Mouse (Mus musculus): Measurements from ENCODE around the gene Abhd16b. TPM values are rescaled to one million over a fixed set of nuclear protein-coding genes. Genes with fewer than 3 reads are reported as not detected.

Abhd16b gene
- not detected in 2 replicates for total RNA-seq (2014; rRNA removed)
- polyA plus RNA-seq (2015; fragmentation: Nextera tagmentation; extraction: Ambion mirVana), result not detected in 2 replicates

DNA sequence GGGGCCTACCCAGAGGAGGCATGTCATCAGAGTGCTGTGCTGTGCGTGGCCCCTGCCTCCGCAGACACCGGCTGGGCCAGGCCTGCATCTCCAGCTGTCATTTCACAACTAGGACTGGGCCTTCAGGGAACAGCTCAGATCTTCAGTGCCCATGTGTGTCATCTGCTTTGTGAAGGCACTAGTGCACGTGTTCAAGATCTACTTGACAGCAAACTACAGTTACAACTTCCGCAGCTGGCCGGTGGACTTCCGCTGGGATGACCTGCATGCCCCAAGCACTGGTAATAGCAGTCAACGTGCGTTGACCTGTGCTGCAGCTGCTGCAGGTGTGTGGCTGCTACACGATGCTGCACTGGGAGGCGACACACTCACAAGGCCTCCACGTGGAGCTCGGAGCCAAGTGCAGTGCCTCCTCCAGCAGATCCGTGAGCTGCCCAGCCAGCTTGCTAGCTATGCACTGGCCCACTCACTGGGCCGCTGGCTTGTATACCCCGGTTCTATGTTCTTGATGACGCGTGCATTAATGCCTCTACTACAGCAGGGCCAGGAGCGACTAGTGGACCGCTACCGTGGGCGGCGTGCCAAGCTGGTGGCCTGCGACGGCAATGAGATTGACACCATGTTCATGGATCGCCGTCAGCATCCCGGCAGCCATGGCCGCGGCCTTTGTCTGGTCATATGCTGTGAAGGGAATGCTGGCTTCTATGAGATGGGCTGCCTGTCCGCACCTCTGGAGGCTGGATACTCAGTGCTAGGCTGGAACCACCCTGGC is at the start of gene Abhd16b:
TSS of gene Abhd16b (plus strand) at position 51 of the 772 bp plus-strand sequence.
- no peak within 1 kb of the TSS for H3K4me3 ChIP-seq (ENCODE audit: low read depth, low read length)
- DNase-seq (ENCODE audit: low spot score) (no peak), ATAC-seq (ENCODE audit: low FRiP score) (no peak)
- no peaks in the 10 kb centered on the region for H3K4me1 ChIP-seq (ENCODE audit: insufficient read depth, low read length)
- H3K9me3 ChIP-seq (ENCODE audit: low read length), result no peaks in the 10 kb centered on the region
- TF ChIP-seq CTCF (IDR thresholded peaks at IDR 0.05), result no peak
- no peaks in the 10 kb centered on the region for H3K36me3 ChIP-seq (ENCODE audit: insufficient read depth, low read length)
- WGBS, result 86% methylated on average over 31 of the region's 31 CpGs
- no peaks in the 10 kb centered on the region for H3K27me3 ChIP-seq (ENCODE audit: insufficient read depth, low read length)
- no peak within 1 kb of the TSS for H3K9ac ChIP-seq (replicated peaks; ENCODE audit: low read length, poor library complexity, severe bottlenecking)
- H3K4me2 ChIP-seq (ENCODE audit: low read depth, low read length, poor library complexity, severe bottlenecking), result no peak within 1 kb of the TSS
- H3K27ac ChIP-seq (ENCODE audit: low read depth, low read length), result no peak within 1 kb of the TSS

DNA sequence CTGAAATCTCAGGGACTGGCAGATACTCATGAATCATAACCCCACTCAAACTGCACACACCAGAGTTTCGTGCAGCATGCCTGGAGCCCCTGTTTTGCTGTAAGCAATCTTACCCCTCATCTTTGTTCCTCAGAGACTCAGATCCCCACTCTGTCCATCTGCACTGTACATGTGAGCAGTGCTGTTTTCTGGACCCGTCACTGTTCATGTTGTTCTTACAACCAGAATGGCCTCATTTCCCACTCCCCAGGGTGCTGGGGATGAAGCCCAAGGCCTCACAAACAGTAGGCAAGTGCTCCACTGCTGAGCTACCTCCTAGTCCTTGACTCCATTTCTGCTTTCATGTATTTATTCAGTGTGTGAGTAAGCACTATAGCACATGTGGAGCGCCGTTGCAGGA is 40.8 kb upstream of the Abhd16b start:
- ATAC-seq (ENCODE audit: low FRiP score) (no peak), DNase-seq (ENCODE audit: low spot score) (no peak)
- no peak overlapping the region for H3K4me2 ChIP-seq (ENCODE audit: low read depth, low read length, poor library complexity, severe bottlenecking)
- no peaks in the 10 kb centered on the region for H3K9me3 ChIP-seq (ENCODE audit: low read length)
- no peak overlapping the region for H3K4me3 ChIP-seq (ENCODE audit: low read depth, low read length)
- 72% methylated on average over 4 of the region's 4 CpGs for WGBS
- H3K27me3 ChIP-seq (ENCODE audit: insufficient read depth, low read length), result no peaks in the 10 kb centered on the region; the same call in 1 of the 2 replicates
- H3K9ac ChIP-seq (replicated peaks; ENCODE audit: low read length, poor library complexity, severe bottlenecking), result no peak overlapping the region
- no peak for TF ChIP-seq CTCF (IDR thresholded peaks at IDR 0.05)
- no peaks in the 10 kb centered on the region for H3K36me3 ChIP-seq (ENCODE audit: insufficient read depth, low read length)
- no peak overlapping the region for H3K27ac ChIP-seq (ENCODE audit: low read depth, low read length)
- 0 out of 2 replicates have a peak, but pooled peaks cover 3% of the 10 kb centered on the region for H3K4me1 ChIP-seq (ENCODE audit: insufficient read depth, low read length)

DNA sequence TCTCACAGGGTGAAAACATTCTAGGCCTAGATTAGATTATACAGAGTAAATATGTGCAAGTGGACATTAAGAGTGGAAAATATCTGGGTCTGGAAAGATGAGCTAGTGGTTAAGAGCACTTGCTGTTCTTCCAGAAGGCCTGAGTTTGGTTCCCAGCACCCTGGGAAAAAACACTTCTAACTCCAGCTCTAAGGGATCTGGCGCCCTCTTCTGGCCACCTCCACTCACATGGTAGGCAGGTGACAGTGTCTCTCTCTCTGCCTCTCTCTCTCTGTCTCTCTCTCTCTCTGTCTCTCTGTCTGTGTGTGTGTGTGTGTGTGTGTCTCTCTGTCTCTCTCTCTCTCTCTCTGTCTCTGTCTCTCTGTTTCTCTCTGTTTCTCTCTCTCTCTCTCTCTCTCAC is 39.7 kb upstream of the Abhd16b start:
- 33% methylated on average over 1 of the region's 1 CpGs for WGBS
- Histone ChIP-seq H3K27me3 (ENCODE audit: insufficient read depth, low read length) (no peaks in the 10 kb centered on the region; the same call in 1 of the 2 replicates), H3K9me3 (ENCODE audit: low read length) (no peaks in the 10 kb centered on the region), H3K4me3 (ENCODE audit: low read depth, low read length) (no peak overlapping the region), H3K27ac (ENCODE audit: low read depth, low read length) (no peak overlapping the region), H3K4me1 (ENCODE audit: insufficient read depth, low read length) (0 out of 2 replicates have a peak, but pooled peaks cover 3% of the 10 kb centered on the region), H3K4me2 (ENCODE audit: low read depth, low read length, poor library complexity, severe bottlenecking) (no peak overlapping the region), H3K36me3 (ENCODE audit: insufficient read depth, low read length) (no peaks in the 10 kb centered on the region), H3K9ac (replicated peaks; ENCODE audit: low read length, poor library complexity, severe bottlenecking) (no peak overlapping the region)
- no peak for ATAC-seq (ENCODE audit: low FRiP score)
- 0 out of 2 replicates have a peak, but pooled peaks have one; percentile 8 for TF ChIP-seq CTCF (IDR thresholded peaks at IDR 0.05)
- no peak for DNase-seq (ENCODE audit: low spot score)

DNA sequence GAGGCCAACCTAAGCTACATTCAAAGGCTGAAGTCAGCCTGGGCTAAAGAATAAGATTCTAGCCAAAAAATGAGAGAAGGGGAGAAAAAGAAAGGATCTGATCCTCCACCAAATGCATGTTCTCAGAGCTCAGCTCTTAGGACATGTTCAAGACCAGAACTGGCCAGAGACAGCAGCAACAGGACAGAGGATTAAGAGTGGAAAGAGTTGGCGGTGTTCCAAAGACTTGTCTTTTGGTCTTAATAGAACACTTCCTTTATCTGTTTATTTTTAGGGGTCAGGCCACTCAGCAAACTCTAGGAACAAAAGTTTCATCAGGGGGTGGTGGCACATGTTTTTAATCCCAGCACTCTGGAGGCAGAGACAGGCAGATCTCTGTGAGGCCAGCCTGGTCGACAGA is 37.1 kb upstream of the Abhd16b start:
- 78% methylated on average over 2 of the region's 2 CpGs for WGBS
- no peaks in the 10 kb centered on the region for H3K36me3 ChIP-seq (ENCODE audit: insufficient read depth, low read length)
- DNase-seq (ENCODE audit: low spot score) (no peak), ATAC-seq (ENCODE audit: low FRiP score) (no peak)
- TF ChIP-seq CTCF (IDR thresholded peaks at IDR 0.05), result no peak
- no peak overlapping the region for H3K9ac ChIP-seq (replicated peaks; ENCODE audit: low read length, poor library complexity, severe bottlenecking)
- H3K27ac ChIP-seq (ENCODE audit: low read depth, low read length), result no peak overlapping the region
- 0 out of 2 replicates have a peak, but pooled peaks cover 3% of the 10 kb centered on the region for H3K4me1 ChIP-seq (ENCODE audit: insufficient read depth, low read length)
- H3K4me3 ChIP-seq (ENCODE audit: low read depth, low read length), result no peak overlapping the region
- no peak overlapping the region for H3K4me2 ChIP-seq (ENCODE audit: low read depth, low read length, poor library complexity, severe bottlenecking)
- H3K9me3 ChIP-seq (ENCODE audit: low read length), result no peaks in the 10 kb centered on the region
- no peaks in the 10 kb centered on the region; the same call in none of the 2 replicates for H3K27me3 ChIP-seq (ENCODE audit: insufficient read depth, low read length)

DNA sequence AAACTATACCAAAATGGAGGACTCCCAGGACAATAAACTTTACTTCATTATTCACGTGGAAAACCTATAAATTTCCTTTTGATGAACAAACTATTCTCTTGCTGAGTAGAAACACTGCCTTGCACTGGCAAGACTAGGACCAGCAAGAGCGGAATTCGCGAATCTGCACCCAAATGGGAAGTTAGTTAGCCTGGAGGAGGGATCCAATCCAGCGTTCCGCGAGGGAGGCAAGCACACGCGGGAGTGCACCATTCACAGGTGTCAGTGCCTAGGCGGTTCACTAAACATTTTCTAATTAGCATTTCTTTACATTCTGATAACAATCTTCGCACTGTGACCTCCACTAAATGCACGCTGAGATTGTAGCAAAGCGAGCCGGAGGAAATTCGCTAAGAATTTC is 35.2 kb upstream of the Abhd16b start:
- WGBS, result 3% methylated on average over 15 of the region's 15 CpGs
- H3K9ac ChIP-seq (replicated peaks; ENCODE audit: low read length, poor library complexity, severe bottlenecking), result no peak overlapping the region

More for the DNA sequence above, 35.2 kb upstream of the Abhd16b start:
- Histone ChIP-seq H3K27ac (ENCODE audit: low read depth, low read length) (no peak overlapping the region), H3K9me3 (ENCODE audit: low read length) (no peaks in the 10 kb centered on the region), H3K36me3 (ENCODE audit: insufficient read depth, low read length) (no peaks in the 10 kb centered on the region), H3K4me3 (ENCODE audit: low read depth, low read length) (peak overlapping the region; percentile 95), H3K27me3 (ENCODE audit: insufficient read depth, low read length) (no peaks in the 10 kb centered on the region; the same call in none of the 2 replicates), H3K4me1 (ENCODE audit: insufficient read depth, low read length) (no peaks in the 10 kb centered on the region), H3K4me2 (ENCODE audit: low read depth, low read length, poor library complexity, severe bottlenecking) (peak overlapping the region; percentile 63)
- TF ChIP-seq CTCF (IDR thresholded peaks at IDR 0.05), result no peak
- ATAC-seq (ENCODE audit: low FRiP score) (no peak), DNase-seq (ENCODE audit: low spot score) (peak; percentile 34)
